12 mouse cellular contexts compared by ENCODE assay signal in the genomic region with DNA sequence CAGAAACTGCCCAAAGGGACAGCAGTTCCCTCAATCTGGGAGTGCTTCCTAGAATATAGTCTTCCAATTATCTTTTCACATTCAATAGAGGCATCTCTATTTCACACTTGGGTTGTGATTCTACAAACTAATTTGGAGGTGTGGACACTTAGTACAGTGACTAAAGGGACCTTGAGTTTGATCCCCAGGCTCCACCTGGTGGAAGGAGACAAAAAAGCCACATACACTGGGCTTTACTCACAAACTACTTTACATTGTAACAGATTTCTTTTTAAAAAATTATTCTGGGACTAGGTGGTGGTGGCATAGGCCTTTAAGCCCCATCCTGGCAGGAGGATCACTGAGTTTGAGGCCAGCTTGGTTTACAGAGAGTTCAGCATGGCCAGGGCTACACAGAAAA. TPM values are rescaled to one million over a fixed set of nuclear protein-coding genes. Genes with fewer than 3 reads are reported as not detected.
DNase-seq lines count a peak whose midpoint lies in the region; ATAC-seq and TF ChIP-seq lines count a peak whose summit lies in the region.
"Had no signal": no experiment of that assay in that cellular context is flagged by ENCODE, and none has a peak within 500 bp of the region (broad histone marks: within the 10 kb centered on the region; RNA-seq: fewer than 3 reads in every experiment).

No protein-coding gene starts in this region.

- H3K9ac ChIP-seq in heart, postnatal 0 days (replicated peaks; ENCODE audit: low read depth, low read length): no peak overlapping the region
- no peak overlapping the region for H3K9ac ChIP-seq in liver, postnatal 0 days (replicated peaks)
- H3K9ac ChIP-seq in liver, embryonic 12.5 days: no peak overlapping the region
- H3K9ac ChIP-seq: embryonic facial prominence, embryonic 13.5 days had no signal

- no peaks in the 10 kb centered on the region for H3K27me3 ChIP-seq in heart, postnatal 0 days (ENCODE audit: control insufficient read depth, insufficient read depth, low read length)
- H3K27me3 ChIP-seq in liver, postnatal 0 days (ENCODE audit: insufficient read depth, low read length): no peaks in the 10 kb centered on the region
- H3K27me3 ChIP-seq in liver, embryonic 12.5 days (replicated peaks): no peaks in the 10 kb centered on the region
- H3K27me3 ChIP-seq: embryonic facial prominence, embryonic 13.5 days had no signal

- DNase-seq in heart, postnatal 0 days (ENCODE audit: low spot score): no peak
- no peak for DNase-seq in heart, postnatal 14 days
- DNase-seq in liver, postnatal 0 days: no peak
- peak; percentile 1 for DNase-seq in urinary bladder, postnatal 25 days (ENCODE audit: low spot score)
- DNase-seq in urinary bladder, postnatal 10 days (ENCODE audit: low spot score): no peak
- DNase-seq: gastrocnemius, postnatal 25 days had no signal

- H3K36me3 ChIP-seq in heart, postnatal 0 days (replicated peaks; ENCODE audit: control insufficient read depth, insufficient read depth, low read length): peaks cover 48% of the 10 kb centered on the region
- H3K36me3 ChIP-seq in liver, postnatal 0 days (replicated peaks; ENCODE audit: insufficient read depth, low read length): peaks cover 29% of the 10 kb centered on the region
- peaks cover 46% of the 10 kb centered on the region for H3K36me3 ChIP-seq in liver, embryonic 12.5 days

- intact Hi-C loops in heart, postnatal 14 days (cut with DNase I): no loop called here

- ATAC-seq in heart, postnatal 0 days (ENCODE audit: insufficient read depth, low read depth): no peak
- no peak for ATAC-seq in liver, postnatal 0 days
- no peak for ATAC-seq in liver, embryonic 12.5 days
- ATAC-seq in granulocyte monocyte progenitor cell, adult 5-6 weeks (replicated peaks; ENCODE audit: poor library complexity, severe bottlenecking): no peak
- no peak for ATAC-seq in erythroid progenitor cell, adult 5-6 weeks (replicated peaks; ENCODE audit: low FRiP score, poor library complexity, severe bottlenecking)
- ATAC-seq: forebrain, embryonic 14.5 days had no signal

- H3K4me2 ChIP-seq in heart, postnatal 0 days (ENCODE audit: low read depth, low read length): no peak overlapping the region
- H3K4me2 ChIP-seq in liver, postnatal 0 days (ENCODE audit: low read depth, low read length): no peak overlapping the region
- no peak overlapping the region for H3K4me2 ChIP-seq in liver, embryonic 12.5 days
- H3K4me2 ChIP-seq: embryonic facial prominence, embryonic 13.5 days; liver, embryonic 11.5 days had no signal

- H3K27ac ChIP-seq in heart, postnatal 0 days (ENCODE audit: low read depth): no peak overlapping the region
- no peak overlapping the region for H3K27ac ChIP-seq in liver, postnatal 0 days (ENCODE audit: low read depth)
- H3K27ac ChIP-seq in liver, embryonic 12.5 days: no peak overlapping the region
- H3K27ac ChIP-seq: embryonic facial prominence, embryonic 13.5 days had no signal

- no peak for TF ChIP-seq EP300 in heart, postnatal 0 days (IDR thresholded peaks at IDR 0.05; ENCODE audit: low read depth)
- TF ChIP-seq EP300 in liver, postnatal 0 days (IDR thresholded peaks at IDR 0.05; ENCODE audit: low read depth): no peak

- TF ChIP-seq CTCF in heart, postnatal 0 days (IDR thresholded peaks at IDR 0.05; ENCODE audit: low read depth): 0 out of 2 replicates have a peak, but pooled peaks have one; percentile 6
- peak; percentile 13; the same call in 1 of the 2 replicates for TF ChIP-seq CTCF in liver, postnatal 0 days (IDR thresholded peaks at IDR 0.05; ENCODE audit: low read depth)

- no peaks in the 10 kb centered on the region for H3K9me3 ChIP-seq in heart, postnatal 0 days (replicated peaks; ENCODE audit: control insufficient read depth, low read length)
- H3K9me3 ChIP-seq in liver, postnatal 0 days (ENCODE audit: low read length): no peaks in the 10 kb centered on the region
- H3K9me3 ChIP-seq in liver, embryonic 12.5 days (replicated peaks): no peaks in the 10 kb centered on the region
- H3K9me3 ChIP-seq: embryonic facial prominence, embryonic 13.5 days had no signal

- peaks cover 3% of the 10 kb centered on the region; the same call in 1 of the 2 replicates for H3K4me1 ChIP-seq in heart, postnatal 0 days (ENCODE audit: control insufficient read depth, insufficient read depth)
- H3K4me1 ChIP-seq in liver, postnatal 0 days (ENCODE audit: insufficient read depth): no peaks in the 10 kb centered on the region
- H3K4me1 ChIP-seq in liver, embryonic 12.5 days: peaks cover 9% of the 10 kb centered on the region; the same call in 1 of the 2 replicates
- H3K4me1 ChIP-seq: embryonic facial prominence, embryonic 13.5 days had no signal

- H3K4me3 ChIP-seq in heart, postnatal 0 days (ENCODE audit: low read depth, low read length): no peak overlapping the region
- H3K4me3 ChIP-seq in liver, postnatal 0 days (ENCODE audit: low read depth, low read length): no peak overlapping the region
- H3K4me3 ChIP-seq in liver, embryonic 12.5 days: no peak overlapping the region
- H3K4me3 ChIP-seq: embryonic facial prominence, embryonic 13.5 days had no signal

RNA-seq across cellular contexts. Expression of gene F2rl3, which starts 3.4 kb away (rescaled TPM):
- total RNA-seq in heart, postnatal 0 days (2014; rRNA removed; ENCODE audit: low replicate concordance): 0.46 and 1.1 TPM in 2 replicates
- polyA plus RNA-seq in heart, postnatal 0 days (2015; fragmentation: Nextera tagmentation; extraction: Ambion mirVana): 1.5 and 1.8 TPM in 2 replicates
- 1 to 10 TPM; 2.0 to 2.2 TPM for total RNA-seq in heart, postnatal 14 days (2021)
- 2.6 and 3.3 TPM in 2 replicates for polyA plus RNA-seq in liver, postnatal 0 days (2015; fragmentation: Nextera tagmentation; extraction: Ambion mirVana)
- polyA plus RNA-seq in liver, embryonic 12.5 days (2016; fragmentation: Nextera tagmentation; extraction: Ambion mirVana): 6.6 TPM in 2 replicates
- 2.6 and 3.4 TPM in 2 replicates for total RNA-seq in granulocyte monocyte progenitor cell, adult 5-6 weeks (2014; fragmentation: Nextera tagmentation)
- 2.9 and 3.1 TPM in 2 replicates for total RNA-seq in granulocyte monocyte progenitor cell, adult 5-6 weeks (2017)
- total RNA-seq in erythroid progenitor cell, adult 5-6 weeks (2015; ENCODE audit: low replicate concordance): not detected in 2 replicates
- total RNA-seq in erythroid progenitor cell, adult 5-6 weeks (2017; ENCODE audit: low replicate concordance): not detected in 2 replicates

RNA-seq across cellular contexts. Expression of gene Sin3b, which starts 35.2 kb away (rescaled TPM):
- 195 and 231 TPM in 2 replicates for total RNA-seq in heart, postnatal 0 days (2014; rRNA removed; ENCODE audit: low replicate concordance)
- polyA plus RNA-seq in heart, postnatal 0 days (2015; fragmentation: Nextera tagmentation; extraction: Ambion mirVana): 190 and 203 TPM in 2 replicates
- 10 to 100 TPM; 87.1 to 88.6 TPM for total RNA-seq in heart, postnatal 14 days (2021)
- polyA plus RNA-seq in liver, postnatal 0 days (2015; fragmentation: Nextera tagmentation; extraction: Ambion mirVana): 81.1 and 87.7 TPM in 2 replicates
- polyA plus RNA-seq in liver, embryonic 12.5 days (2016; fragmentation: Nextera tagmentation; extraction: Ambion mirVana): 73.0 and 80.0 TPM in 2 replicates
- total RNA-seq in granulocyte monocyte progenitor cell, adult 5-6 weeks (2014; fragmentation: Nextera tagmentation): 96.1 and 104 TPM in 2 replicates
- total RNA-seq in granulocyte monocyte progenitor cell, adult 5-6 weeks (2017): 77.1 and 85.0 TPM in 2 replicates
- total RNA-seq in erythroid progenitor cell, adult 5-6 weeks (2015; ENCODE audit: low replicate concordance): 13.8 and 26.3 TPM in 2 replicates
- 19.5 and 34.8 TPM in 2 replicates for total RNA-seq in erythroid progenitor cell, adult 5-6 weeks (2017; ENCODE audit: low replicate concordance)
